Mouse (Mus musculus) heart, adult 8-10 months (tissue): ENCODE results near the gene Gm19402. TPM values are rescaled to one million over a fixed set of nuclear protein-coding genes. Genes with fewer than 3 reads are reported as not detected.
"Not testable (repeated sequence)": the region's sequence is repeated elsewhere in the genome, so short reads cannot be mapped to it uniquely, and the experiment has no call there.

Source experiments
- DNase-seq: peaks from one replicate; pipeline ENCODE4 v3.0.0; 2022; ENCODE audit warnings: low spot score
- total RNA-seq, 4 experiments: library from RNA; stranded (reverse); gene quantifications; 2 replicates each; pipeline ENCODE4 v1.2.4; 2022

Gm19402 gene
- total RNA-seq: not detected

DNA sequence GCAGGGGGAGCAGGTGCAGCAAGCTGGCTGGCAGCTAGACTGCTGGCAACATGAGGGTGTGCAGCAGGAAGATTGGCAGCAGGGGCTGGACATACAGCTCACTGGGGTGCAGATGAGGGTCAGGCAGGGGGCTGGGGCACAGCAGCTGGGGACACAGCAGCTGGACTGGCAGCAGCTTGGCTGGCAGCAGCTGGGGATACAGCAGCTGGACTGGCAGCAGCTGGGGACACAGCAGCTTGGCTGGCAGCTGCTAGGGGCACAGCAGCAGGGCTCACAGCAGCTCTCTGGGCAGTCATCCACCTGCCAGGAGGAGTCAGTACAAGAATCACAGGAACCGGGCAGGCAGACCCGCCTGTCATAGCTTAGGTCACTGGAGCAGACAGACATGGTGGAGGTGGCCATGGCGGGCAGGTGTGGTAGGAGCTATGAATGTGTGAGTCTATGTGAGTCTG lies at the start of gene Gm19402:
Gene Gm19402, minus strand, starts transcription at position 402 of the 452 bp plus-strand sequence.
- DNase-seq: not testable (repeated sequence)

DNA sequence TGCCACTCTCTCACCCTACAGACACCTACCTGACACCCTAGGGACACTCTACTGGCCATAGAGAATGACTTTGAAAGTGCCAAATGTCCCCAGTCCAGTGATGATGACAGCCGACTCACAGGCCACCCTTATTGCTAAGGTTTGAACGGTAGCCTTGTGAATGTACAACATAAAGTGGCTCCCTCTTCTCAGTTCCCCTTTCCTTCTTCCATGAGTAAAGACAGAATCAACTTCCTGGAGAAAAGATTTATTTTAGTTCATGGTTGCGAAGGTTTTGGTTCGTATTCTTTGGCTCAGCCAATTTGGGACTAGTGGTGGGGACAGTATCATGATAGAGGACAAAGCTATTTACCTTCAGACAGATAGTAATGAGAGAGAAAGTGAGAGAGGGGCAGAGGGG lies 48.4 kb upstream of the Gm19402 start:
- DNase-seq: no peak

DNA sequence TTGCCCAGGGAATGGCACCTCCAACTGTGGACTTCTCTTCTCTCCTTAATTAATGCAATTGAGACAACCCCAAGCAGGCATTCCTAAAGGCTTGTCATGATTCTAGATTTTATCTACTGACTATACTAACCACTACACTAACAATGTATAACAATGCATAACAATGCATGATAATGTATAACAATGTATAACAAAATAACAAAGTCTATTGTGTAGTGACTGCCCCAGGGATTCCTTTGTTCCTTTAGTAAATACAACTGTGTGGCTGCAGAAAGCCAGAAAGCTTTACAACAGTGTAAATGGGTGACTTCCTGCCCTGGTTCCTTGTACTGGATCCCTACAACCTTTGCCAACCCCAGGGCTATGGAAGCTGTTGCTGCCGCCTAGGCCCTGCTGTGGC lies 45.4 kb upstream of the Gm19402 start:
- DNase-seq: no peak

DNA sequence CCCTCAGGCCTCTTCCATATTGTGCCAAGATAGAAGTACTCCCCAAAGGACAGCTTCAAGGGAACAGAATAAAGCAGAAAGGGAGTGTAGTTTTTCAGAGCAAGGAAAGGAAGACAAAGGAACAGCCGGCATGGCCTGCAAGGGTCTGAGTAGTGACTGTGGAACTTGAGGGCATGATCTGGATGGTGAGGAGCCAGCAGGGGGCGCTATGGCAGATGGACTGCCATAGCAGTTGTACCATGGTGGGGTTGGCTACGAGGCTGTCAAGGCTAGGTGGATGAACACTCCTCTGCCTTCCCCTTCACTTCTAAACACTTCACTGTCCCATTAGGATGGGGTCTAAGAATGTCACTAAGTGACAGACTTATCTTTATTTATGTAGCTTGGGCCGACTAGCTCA lies 38.7 kb upstream of the Gm19402 start:
- no peak for DNase-seq

DNA sequence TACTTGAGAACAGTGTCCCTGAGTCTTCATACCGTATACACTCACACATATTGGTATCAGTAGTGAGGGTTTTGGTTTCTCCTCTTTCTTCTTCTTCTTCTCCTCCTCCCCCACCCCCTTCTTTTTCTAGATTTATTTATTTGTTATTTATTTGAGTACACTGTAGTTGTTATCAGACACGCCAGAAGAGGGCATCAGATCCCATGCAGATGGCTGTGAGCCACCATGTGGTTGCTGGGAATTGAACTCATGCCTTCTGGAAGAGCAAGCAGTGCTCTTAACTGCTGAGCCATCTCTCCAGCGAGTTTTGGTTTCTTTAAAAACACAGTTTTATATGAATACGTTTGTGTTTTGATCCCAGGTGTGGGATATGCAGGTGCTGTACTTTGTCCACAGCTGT lies 37.7 kb upstream of the Gm19402 start:
- DNase-seq: no peak

DNA sequence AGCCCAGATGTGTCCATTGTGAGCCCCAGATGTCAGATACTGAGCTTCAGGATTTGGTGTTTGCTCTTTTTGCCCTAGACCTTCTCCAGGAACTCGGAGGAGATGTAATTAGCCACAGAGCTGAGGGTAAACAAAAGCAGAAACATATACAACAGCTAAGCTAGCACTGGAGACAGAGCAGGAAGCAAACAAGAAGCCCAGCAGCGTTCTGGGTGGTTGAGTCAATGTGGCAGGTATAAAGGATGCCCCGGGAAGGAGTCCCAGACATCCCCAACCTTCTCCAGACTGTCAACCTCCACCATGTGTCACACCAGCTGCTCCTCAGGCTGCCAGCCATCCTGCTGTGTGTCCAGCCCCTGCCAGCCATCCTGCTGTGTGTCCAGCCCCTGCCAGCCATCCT lies 35.6 kb upstream of the Gm19402 start, which contains the start of gene Gm10100:
Gene Gm10100, plus strand, starts transcription at position 301 of the 400 bp plus-strand sequence.
- DNase-seq: no peak

DNA sequence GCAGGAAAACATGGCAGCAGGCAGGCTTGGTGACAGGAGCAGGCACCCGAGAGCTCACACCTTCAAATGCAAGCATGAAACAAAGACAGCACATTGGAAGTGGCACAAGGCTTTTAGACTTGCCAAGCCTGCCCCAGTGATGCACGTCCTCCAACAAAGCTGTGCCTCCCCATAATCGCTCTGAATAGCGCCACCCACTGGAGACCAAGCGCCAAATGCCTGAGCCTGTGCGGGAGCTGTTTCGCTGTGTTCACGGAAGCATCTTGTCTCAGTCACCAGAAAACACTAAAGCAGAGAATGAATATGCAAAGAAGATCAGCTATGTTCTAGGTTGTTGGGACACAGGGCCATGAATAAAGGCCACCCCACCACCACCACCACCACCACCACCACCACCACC lies 34.3 kb upstream of the Gm19402 start:
- DNase-seq: no peak

DNA sequence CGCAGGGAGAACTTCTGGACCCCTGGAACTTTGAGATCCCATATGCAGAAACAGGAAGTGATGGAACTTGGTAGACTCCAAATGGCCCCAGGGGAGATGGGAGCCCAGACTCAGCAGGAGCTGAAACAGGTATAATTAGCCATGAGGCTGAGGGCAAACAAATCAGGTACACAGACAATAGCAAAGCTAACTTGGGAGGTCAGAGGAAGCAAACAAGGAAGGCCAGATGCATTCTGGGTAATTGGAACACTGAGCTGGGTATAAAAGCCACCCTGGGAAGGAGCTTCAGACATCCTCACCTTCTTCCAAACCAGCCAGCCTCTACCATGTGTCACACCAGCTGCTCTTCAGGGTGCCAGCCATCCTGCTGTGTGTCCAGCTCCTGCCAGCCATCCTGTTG lies 29.7 kb upstream of the Gm19402 start, which contains the start of gene Krtap12-1:
Gene Krtap12-1, plus strand, starts transcription at position 301 of the 400 bp plus-strand sequence.
- DNase-seq: not testable (repeated sequence)

DNA sequence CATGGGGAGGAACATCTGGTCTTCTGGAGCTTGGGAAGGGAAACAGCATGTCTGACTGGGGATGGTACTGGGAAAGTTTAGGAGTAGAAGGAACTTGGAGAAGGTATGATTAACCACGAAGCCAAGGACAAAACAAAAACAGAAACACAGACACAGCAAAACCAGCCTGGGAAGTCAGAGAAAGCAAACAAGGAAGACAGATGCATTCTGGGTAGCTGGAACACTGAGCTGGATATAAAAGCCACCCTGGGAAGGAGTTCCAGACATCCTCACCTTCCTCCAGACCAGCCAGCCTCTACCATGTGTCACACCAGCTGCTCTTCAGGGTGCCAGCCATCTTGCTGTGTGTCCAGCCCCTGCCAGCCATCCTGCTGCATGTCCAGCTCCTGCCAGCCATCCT lies 24.9 kb upstream of the Gm19402 start, which contains the start of gene Gm10142:
Gene Gm10142, plus strand, starts transcription at position 301 of the 400 bp plus-strand sequence.
- no peak for DNase-seq

DNA sequence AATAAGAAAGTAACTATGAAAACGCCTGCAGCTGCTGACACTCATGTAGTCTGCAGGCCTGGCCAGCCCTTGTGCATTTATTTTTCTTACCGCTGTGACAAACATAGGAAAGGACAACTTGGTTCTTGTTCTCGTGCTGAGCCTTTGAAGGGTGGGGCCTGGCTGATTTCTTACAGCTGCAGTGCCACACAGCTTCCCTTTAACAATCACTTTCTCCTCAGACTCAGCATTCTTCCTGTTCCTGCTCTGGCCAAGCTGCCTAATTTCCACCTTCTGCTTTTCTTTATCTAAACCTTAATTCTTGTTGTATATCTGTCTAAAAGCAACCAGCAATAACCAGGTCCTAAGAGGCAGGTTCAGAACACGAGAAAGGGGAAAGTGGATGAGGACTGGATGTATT lies 23.2 kb upstream of the Gm19402 start:
- no peak for DNase-seq

DNA sequence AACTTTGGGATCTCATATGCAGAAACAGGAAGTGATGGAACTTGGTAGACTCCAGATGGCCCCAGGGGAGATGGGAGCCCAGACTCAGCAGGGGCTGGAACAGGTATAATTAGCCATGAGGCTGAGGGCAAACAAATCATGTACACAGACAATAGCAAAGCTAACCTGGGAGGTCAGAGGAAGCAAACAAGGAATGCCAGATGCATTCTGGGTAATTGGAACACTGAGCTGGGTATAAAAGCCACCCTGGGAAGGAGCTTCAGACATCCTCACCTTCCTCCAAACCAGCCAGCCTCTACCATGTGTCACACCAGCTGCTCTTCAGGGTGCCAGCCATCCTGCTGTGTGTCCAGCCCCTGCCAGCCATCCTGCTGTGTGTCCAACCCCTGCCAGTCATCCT lies 20.6 kb upstream of the Gm19402 start, which contains the start of gene Gm10024:
Gene Gm10024, plus strand, starts transcription at position 301 of the 400 bp plus-strand sequence.
- not testable (repeated sequence) for DNase-seq

DNA sequence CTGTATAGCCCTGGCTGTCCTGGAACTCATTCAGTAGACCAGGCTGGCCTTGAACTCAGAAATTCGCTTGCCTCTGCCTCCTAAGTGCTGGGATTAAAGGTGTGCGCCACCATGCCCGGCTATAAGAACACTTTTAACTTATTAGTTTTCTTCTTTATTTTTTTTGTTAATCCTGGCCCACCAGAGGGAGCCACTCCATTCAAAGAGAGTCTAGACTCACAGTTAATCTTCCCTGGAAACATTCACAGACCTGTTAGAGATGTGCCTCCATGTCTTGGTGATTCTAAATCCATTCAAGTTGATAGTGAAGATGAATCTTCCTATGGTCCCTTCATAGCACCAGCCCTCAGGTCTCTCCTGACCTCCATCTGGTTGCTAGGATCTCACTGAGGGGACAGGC lies 19.3 kb upstream of the Gm19402 start:
- no peak for DNase-seq

DNA sequence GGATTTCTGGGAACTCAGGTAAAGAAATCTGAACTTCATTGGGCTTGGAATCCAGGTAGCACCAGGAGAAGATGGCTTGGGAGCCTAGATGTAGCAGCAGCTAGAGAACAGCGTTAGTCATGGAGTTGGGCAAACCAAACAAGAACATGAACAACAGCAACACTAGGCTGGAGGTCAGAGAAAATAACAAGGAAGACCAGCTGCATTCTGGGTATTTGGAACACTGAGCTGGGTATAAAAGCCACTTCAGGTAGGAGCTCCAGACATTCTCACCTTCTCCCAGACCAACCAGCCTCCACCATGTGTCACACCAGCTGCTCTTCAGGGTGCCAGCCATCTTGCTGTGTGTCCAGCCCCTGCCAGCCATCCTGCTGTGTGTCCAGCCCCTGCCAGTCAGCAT lies 15.8 kb upstream of the Gm19402 start, which contains the start of gene Gm10272:
Gene Gm10272, plus strand, starts transcription at position 301 of the 400 bp plus-strand sequence.
- DNase-seq: no peak

DNA sequence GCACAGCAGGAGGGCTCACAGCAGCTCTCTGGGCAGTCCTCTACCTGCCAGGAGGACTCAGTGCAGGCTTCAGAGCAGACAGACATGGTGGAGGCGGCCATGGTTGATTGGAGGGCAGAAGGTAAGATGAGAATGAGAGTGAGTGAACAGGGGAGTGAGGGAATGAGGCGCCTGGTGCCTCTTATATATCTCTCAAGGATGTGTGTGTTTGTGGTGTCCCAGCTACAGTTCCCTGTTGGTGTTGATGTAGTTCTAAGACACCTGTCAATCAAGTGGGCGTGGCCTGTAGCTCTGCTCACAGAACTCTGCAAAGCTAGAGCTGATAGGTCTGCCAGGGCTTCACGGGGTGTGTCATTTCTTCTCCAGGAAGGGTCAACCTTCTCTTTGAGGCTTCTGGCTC lies 6.6 kb upstream of the Gm19402 start, which contains the start of gene Gm9508:
Gene Gm9508, minus strand, starts transcription at position 101 of the 400 bp plus-strand sequence.
- no peak for DNase-seq

DNA sequence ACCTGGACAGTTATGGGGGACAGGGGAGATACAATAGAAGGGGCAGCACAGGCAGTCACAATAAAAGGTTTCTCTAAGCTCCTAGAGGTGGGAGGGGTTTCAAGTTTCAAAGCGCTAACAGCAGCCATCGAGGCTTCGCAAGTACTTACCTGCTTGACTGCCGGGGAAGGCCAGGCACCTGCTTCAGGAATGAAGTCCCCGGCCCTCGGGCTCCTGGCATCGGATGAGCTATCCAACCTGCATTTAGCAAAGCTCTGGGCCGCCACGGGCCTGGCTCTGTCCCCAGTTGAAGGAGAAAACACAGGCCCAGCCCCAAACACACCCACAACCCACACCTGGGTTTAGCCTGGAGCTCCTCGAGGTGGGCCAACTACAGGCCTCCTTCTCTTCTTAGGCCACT lies 3.5 kb downstream of the Gm19402 start:
- DNase-seq: no peak

DNA sequence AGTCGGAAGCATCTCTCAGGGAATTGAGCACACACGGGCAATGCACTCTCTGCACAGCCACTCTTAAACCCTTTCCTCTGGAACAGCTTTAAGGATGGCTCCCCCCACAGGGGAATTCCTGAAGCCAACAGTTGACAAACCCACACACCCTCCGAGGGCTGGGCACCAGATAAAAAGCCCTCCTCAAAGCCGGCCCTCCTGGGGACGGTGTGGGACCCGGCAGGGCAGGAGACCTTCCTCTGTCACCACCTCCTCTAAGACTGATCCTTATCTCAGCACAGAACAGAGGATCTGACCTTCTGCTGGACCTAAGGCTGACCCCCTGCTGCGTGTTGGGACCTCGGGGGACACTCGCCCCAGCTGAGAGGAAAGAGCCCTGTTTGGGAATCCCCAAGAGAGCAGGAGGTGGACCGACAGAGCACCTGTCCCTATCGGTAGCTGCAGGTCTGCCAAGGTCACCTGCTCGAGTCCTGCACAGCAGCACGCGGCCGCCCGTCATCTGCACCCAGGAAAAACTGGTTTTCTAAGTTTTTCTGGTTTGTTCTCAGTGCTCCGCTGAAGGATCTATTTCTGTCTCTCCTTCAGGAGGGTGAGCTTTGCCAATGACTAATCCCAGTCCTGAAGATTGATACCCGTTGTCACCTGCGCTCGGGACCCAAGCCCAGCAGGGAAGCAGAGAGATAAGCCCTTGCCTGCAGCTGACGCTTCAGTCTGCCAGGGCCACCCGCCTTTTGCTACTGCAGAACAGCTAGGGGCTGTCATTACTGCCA lies 4.5 kb downstream of the Gm19402 start, which contains the start of gene Tspear:
Gene Tspear, plus strand, starts transcription at position 675 of the 770 bp plus-strand sequence.
- DNase-seq: peak; percentile 15

DNA sequence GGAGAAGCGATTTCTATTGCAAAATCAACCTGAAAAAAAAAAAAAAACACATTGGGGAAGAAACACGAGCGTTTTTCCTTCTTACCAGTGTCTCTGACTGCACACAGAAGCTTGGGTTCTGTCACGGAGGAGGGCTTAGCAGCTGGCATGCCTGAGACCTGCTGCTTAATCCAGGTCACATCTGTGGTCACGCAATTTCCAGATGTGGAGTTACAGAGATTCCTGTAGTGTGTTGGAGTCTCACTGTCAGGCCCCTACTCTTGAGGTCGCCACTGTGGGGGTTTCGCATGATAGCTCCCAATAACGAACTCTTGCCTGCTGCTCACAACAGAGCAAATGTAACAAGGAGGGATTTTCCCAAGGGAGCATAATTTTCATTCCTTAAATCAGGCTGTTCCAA lies 6.4 kb downstream of the Gm19402 start:
- no peak for DNase-seq

DNA sequence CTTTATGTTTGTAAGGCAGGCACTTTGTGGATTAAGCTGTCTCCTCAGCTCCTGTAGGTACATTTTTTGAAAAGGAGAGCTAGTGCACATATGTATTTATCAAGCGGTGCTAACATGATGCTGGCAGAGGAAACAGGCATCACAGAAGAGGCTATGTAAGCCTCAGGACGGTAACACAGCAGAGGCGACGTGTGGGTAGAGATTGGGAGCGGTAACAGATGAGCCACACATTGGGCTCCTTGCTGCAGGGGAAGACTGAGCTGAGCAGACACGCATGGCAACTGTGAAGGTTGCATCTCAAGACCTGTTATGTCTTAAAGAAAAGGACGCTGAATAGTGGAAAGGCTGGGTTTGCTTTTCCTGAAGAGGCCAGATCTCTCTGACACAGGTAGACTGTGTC lies 7.6 kb downstream of the Gm19402 start:
- DNase-seq: no peak

DNA sequence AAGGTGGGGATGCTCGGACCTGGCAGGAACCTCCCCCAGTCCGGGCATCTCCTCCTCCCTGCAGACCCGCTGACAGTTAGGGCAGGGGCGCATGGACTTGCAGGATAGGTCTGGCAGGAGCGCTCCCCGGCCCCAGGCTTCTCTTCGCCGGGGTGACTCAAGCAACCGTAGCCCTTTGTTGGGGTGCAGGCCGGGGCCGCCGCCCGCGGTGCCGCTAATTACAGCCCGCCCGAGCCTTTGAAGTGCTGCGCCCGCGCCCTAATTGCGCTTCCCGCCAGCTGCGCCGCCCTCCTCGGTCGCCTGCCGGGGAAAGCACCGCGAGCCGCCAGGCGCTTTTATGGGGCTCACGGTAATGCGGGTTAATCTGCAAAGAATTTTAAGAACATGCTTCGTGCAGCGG lies 13.0 kb downstream of the Gm19402 start:
- DNase-seq: no peak

DNA sequence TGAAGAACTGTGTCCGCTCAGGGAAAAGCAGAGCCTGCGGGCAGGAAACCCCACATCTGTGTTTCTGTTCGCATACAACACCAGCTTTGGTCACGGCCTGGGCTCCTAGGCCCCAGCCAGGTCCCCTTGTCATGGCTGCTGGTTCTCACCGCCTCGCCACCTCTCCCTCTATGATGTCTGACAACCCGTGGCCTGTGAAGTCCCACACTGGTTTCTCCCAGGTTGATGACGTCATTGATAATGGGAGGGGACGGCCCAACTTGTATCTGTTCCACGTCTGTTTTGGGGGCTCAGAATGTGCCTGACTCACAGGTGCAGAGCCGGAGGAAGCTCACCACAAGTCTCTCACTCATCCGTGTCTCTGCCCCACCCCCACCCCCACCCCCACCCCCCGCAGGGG lies 16.8 kb downstream of the Gm19402 start:
- no peak for DNase-seq

DNA sequence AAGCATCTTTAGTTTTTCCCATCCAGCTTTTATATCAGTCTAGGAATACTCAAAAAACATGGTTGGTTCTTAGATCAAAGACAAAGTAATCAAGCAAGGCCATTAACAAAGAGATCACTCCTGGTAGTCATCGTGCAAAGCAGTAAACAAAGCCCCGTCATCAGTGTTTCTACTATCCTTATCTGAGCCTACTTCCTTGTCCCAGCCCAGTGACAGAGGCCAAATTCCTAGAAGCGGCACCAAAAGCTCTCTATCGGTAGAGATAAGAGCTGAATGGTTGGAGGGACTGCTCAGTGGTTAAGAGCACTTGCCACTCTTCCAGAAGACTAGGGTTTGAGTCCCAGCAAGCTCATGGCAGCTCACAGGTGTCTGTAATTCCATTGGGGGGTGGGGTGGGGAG lies 19.0 kb downstream of the Gm19402 start:
- no peak for DNase-seq

DNA sequence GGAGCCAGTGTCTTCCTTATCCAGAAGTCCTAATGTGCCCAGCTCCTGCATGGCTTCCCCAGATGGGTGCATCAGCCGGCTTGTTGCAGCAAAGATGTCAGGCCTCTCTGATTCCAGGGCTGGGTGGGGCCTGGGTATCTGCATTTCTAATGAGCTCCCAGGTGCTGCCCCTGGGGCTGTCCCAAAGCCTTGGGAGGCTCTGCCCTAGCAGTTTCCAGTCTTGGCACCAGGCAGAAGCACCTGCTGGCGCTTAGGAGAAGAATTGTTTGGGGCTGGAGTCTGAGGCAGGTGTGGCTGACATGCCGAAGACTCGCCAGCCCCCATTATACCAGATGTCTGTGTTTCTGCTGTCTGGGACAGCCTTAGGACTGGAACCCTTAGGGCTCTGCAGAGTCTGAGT lies 19.8 kb downstream of the Gm19402 start:
- no peak for DNase-seq

DNA sequence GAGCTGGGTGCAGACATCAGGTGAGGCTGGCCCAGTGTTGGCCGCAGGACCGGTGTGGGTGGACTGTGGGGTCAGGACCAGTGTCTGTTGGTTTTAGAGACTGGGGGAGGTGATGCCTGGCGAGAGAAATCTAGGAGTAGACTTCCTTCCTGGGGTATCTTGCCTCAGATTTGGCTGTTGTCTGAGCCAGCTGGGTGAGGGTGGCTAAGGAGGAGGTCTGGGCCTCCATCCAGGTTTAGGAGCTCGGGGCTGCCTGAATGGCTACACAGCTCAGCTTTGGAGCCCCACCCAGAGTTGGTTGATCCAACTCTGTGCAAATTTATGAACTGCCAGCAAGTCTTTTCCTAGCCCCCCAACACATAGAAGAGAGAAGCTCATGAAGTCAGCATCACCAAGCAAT lies 23.2 kb downstream of the Gm19402 start:
- DNase-seq: no peak
